Mouse (Mus musculus): ENCODE results near the gene Ttc23.

DNA sequence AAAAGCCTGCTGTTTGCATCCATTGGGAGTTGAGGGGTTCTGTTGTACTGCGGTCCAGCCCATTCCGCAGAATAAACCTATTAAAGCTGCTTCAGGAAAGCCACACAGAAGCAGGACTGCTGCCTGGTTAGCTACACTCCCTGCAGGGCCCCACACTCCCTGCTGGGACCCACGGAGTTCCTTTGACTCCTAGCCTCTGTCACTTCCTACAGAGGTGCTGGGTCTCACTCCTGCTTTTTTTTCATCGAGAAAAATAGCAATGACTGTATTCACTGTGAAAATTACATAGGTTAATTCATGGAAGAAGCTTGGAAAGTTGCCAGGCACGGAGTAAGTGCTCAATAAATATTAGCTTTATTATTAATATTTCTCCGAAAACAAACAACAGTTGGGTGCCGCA lies 146.2 kb downstream of the Ttc23 start:
- TF ChIP-seq POLR2A (IDR thresholded peaks at IDR 0.05; ENCODE audit: low read depth, low read length) (no peak), CHD2 (IDR thresholded peaks at IDR 0.05; ENCODE audit: low read length) (no peak), CTCF (conservative IDR thresholded peaks at IDR 0.05 in 1 of 2, IDR thresholded peaks at IDR 0.05 in 1 of 2; ENCODE audit: low read depth in 2 of 2, low read length in 2 of 2) (no peak), MXI1 (IDR thresholded peaks at IDR 0.05; ENCODE audit: low read depth, low read length) (no peak), MAZ (IDR thresholded peaks at IDR 0.05; ENCODE audit: low read depth, low read length) (no peak), TCF12 (IDR thresholded peaks at IDR 0.05; ENCODE audit: low read depth, low read length) (no peak), HCFC1 (IDR thresholded peaks at IDR 0.05; ENCODE audit: low read depth, low read length) (no peak), GABPA (IDR thresholded peaks at IDR 0.05; ENCODE audit: insufficient replicate concordance, low read depth, low read length) (no peak), NELFE (IDR thresholded peaks at IDR 0.05; ENCODE audit: low read depth, low read length) (no peak), ZKSCAN1 (IDR thresholded peaks at IDR 0.05; ENCODE audit: borderline replicate concordance, low read depth, low read length) (no peak), USF1 (IDR thresholded peaks at IDR 0.05; ENCODE audit: low read depth, low read length) (no peak), MEF2A (IDR thresholded peaks at IDR 0.05; ENCODE audit: borderline replicate concordance, low read depth, low read length) (no peak)

All from CH12.LX (cell line).